Mouse (Mus musculus): ENCODE measurements around the gene Tenm3.

Tenm3 gene

DNA sequence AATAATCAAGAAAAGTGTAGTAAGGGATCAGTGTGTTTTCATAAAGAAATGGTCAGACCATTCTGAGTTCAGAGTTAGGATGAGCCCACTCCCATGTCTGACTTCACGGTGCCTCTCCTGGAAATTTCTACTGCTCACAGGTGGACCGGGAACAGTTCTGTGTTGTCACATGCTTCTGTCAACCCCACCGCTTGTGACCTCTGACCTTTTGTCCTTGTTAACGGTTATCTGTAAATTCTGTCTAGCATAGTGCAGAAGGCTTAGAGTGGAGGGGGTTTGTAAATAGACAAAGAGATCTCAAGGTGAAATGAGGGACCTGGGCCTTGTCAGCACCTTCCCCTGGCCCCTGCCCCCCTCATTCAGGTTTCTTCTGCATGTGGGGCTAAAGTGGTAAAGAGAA lies 244.7 kb downstream of the Tenm3 start:
- intact Hi-C loops (cut with DNase I): no loop called here

DNA sequence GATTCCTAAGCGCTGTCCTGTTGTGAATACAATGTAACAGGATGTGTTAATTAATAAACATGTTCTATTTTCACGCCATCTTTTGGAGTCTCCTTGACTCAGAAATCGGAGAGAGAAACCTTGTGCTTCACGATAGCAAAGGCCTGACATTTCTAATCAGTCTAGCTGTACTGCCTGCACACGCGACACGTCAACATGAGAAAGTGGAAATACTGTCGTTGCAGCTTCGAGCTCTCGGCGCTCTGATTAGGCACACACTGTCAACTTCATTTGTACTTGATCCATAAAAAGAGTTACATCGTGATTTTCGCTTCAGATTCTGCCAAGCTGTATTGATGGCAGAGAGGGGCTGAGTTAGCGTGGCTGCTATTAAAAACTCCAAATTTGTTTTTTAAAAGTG lies 247.4 kb downstream of the Tenm3 start:
- intact Hi-C loops (cut with DNase I): no loop called here

DNA sequence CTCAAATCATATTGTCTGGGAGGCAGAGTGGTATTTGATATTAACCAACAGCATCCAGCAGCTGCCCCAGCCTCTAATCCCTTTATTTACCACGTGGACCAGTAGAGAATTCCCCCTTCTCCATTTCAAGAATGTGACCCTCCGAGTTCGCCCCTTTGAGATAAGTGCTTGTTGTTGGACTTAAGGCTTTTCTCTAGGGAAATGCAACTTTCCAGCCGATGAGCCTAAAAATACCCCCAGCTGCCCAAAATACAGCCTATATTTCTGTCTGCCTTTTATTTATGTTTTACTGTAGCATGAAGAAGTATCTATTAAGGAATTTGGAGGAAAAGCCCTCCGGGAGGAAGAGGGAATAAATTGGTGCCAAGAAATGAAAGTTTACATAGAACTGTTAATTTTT lies 251.9 kb downstream of the Tenm3 start:
- intact Hi-C loops (cut with DNase I): no loop called here

DNA sequence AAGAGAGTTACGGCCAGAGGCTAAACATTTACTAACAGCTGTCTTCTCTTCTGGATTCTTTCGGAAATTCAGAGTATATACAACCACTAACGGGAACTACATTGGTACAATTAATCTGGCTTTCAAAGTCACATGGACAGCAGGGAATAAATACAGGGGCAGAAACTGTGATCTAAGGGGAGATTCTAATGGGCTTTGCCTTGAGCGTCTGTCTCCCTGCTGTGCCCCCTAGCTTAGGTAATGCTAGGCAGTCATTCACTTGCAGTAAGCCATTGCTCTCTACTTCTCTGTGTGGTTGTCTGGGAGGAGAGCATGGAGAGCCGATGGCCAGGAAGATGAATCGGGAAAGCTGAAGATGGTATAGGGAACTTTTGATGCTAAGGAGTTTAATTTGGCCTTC lies 264.0 kb downstream of the Tenm3 start:
- intact Hi-C loops (cut with DNase I): no loop called here

DNA sequence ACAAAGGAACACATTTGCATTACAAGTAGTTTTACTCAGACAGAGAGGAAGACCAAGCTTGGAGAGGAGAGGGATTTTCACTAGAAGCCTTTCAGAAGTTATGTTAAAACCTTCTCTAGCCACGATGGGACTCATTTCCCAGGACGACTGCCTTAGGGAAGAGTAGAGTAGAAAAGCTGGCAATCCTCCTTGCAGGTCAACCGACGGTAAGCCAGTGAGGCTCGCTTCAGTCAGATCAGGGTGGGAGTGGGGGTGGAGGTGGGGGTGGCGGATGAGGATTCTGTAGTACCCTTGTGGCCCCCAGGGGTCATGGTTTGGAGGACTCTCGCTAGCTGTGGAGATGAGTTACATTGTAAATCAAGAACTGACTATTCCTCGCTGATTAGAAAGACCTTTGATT lies 264.6 kb downstream of the Tenm3 start:
- intact Hi-C loops (cut with DNase I): no loop called here

DNA sequence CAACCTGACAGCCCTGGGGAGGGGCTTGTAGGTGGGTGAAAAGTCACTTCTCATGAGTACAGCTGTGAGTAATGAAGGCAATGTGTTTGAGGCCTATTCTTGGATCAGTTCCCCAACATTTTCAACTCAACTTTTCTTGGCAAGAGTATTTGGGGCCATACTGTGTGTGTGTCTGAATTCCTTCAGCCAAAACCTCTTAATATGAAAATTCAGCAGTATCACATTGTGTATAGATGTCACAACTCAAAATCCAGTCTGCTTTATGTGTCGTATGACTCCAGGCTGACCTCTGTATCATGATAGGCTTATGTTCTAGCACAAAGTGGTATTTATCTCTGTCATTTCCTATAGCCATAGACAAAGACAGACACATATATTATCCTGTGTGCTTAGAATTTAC lies 270.8 kb downstream of the Tenm3 start:
- intact Hi-C loops (cut with DNase I): no loop called here

DNA sequence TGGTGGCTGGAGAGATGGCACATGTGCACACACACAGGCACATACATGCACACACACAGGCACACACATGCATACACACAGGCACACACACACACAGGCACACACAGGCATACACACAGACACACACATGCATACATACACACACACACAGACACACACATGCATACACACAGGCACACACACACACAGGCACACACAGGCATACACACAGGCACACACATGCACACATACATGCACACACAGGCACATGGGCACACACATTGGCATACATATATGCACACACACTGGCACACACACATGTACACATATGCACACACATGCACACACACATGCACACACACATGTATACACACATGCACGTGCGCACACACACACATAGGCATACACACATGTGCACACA lies 271.4 kb downstream of the Tenm3 start:
- intact Hi-C loops (cut with DNase I): no loop called here

DNA sequence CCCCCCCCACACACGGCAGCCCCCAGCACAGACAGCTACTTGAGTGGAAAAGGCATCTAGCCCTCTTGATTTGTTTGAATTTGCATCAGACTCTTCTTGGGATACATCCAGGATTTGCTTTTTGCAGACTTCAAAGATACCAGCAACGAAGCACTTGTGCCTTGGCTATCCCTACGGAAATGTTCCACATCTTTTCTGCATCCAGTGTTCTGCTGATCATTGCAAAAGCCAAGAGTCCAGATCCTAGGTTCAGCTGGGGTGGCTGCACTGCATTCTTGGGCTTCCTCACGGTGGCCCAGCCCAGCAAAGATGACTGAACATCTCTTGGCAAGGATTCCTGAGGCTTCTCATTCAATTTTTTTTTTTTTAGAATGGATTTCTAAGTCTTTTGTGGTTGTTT lies 275.1 kb downstream of the Tenm3 start:
- intact Hi-C loops (cut with DNase I): no loop called here

DNA sequence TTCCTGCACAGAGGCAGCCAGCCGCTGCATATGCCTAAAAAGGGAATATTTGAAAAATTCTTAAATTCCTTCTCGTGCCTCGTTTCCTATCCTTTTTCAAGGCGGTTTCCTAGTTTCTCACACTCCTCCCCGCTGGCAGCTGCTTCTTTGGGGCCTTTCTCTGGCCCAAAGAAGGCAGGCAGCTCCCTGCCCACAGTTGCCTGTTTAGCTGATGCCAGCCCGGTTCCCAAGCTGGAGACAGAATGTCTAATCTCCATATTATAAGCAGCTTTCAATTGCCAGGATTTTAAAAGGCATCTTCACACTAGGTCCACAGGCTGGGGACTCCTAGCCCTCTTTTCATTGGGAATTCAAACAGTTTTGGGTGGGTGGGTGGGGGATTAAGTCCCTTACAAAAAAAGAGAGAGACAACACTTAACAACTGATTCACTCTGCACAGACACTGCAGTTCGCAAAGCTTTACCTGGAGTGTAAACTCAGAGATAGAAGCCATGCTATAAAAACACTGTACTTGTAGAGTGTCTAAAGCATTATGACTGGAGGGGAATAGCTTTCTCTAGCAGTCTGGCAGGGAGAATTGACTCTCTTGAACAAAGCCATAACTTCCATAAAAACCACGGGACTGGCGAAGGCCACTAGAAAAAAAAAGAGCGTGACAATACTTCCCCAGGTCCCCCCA lies 275.7 kb downstream of the Tenm3 start:
- intact Hi-C loops (cut with DNase I): no loop called here

DNA sequence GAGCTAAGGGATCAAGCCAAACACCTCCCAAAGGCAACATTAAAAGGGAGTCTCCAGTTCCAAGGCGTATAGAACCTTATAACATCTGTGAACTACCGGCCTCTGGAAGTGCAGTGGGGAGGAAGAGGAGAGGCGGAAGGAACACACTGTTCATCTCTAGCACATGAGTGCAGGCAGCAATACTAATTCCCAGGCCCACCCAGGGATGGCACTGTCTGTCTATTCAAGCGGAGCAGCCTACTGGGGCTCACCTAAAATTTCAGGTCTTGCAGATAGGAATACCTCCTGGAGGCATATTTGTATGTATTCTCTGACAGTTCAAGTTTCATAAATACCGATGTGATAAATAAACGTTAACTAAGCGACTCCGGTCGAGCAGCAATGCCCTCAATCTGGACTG lies 283.5 kb downstream of the Tenm3 start:
- intact Hi-C loops (cut with DNase I): no loop called here

DNA sequence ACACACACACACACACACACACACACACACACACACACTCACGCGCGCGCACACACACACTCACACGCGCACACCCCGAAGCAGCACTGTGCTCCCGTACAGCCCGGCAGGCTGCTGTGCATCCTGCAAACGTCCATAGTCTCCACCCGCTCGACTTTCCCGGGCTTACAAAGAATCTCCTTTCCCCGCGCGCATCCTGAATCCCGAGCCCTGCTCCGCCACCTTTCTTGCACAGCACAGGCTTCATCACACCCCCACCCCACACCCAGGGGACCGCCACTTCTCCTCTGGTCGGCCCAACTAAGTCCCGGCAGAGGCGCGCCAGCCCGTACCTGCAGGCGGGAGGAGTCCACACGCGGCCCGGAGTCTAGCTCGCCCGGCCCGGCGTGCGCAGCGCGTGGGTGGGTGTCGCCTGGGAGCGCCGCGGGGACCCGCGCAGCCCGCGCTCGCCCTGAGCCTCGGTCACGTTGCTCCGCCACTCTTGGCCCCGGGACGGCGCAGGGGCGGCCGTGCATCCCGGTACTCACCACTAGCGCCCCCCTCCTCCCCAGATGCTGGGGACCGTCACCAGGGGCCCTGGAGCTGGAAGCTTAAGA lies 288.1 kb downstream of the Tenm3 start:
- intact Hi-C loops (cut with DNase I): no loop called here

DNA sequence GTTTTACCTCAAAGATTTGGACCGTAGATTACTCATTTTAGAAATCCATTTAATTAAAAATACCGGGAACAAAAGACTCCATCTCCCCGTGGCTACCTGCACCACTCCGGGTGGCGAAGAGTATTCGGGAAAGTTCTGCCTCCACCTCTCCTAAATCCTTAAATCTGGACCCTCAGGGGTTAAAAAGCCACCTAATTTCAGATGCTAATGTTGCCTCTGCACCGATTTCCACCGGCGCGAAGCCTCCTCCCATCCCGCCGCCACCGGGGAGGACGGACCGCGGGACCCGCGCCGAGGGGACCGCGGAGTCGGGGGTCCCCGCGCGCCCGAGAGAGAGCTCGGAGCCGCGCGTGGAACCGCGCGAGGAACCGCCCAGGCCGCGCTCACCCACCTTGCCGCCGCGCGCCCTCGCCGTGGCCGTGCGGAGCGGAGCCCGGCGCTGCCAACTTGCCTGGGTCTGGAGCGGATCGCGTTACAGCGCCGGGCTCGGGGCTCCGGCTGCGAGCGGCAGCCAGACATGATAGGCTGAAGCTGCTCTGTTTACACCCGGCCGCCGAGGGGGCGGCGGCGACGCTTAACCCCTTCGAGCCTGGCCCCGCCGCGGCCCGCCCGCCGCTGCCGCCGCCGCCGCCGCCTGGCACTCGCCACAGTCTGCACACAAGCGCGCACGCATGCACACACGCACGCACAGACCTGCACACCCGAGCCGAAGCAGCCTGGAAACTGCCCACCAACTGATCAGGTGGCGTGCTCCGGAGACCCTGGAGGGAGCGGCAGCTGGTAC lies 288.8 kb downstream of the Tenm3 start:
- intact Hi-C loops (cut with DNase I): no loop called here

DNA sequence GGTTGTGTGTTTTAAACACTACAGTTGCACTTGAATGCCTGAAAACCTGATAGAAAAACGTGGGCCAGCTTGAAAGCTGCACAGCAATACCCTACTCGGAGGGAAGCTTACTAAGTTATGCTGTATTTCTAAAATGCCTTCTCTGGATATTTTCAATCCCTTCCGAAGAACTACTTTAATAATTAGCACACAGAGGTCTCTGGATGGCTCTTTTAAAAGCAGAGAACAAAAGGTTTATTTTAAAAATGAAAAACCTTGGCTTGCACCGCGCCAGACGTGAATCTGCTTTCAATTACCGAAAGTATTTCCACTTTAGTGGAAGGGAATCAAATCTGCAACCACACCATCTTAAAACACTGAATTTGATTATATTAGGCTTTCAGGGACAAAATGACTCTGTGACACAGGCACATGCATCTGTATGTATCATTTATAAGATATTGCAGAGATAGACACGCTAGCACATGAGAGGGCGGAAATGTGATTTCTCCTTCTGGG lies 289.9 kb downstream of the Tenm3 start:
- intact Hi-C loops (cut with DNase I): no loop called here

DNA sequence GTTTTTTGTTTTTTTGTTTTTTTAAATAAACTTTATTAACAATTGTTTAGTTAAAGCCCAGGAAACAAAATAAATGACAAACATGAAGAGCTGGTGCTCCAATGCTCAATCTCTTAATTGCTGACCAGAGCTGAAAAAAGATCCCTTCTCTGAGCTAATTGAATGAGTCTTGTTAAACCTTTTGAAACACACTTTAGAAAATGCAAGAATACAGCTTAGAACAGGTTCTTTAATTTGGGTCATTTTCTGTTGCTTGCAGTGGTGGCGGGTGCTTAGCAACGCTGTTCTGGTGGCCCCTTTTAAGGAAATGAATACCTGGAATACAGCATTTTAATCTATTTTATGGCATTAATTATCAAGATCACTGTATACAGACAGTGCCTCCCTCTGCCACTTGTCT lies 291.4 kb downstream of the Tenm3 start:
- intact Hi-C loops (cut with DNase I): no loop called here

DNA sequence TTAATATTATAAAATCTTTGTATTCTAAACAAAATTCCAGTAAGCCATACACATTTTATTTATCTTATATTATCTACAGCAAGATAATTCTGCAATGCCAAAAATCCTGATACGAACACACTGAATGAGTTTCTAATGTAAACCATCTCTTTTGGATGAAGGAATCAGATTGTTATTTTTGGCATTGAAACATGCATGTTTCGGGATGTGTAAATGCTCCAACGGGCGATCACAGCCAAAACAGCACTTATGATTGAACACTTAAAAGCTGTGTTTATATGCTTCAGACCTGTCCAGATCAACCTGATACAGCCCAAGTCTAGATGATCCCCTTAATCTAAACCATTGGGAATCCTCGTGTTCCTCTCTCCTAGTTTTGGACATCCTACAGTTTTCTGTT lies 292.4 kb downstream of the Tenm3 start:
- intact Hi-C loops (cut with DNase I): no loop called here

DNA sequence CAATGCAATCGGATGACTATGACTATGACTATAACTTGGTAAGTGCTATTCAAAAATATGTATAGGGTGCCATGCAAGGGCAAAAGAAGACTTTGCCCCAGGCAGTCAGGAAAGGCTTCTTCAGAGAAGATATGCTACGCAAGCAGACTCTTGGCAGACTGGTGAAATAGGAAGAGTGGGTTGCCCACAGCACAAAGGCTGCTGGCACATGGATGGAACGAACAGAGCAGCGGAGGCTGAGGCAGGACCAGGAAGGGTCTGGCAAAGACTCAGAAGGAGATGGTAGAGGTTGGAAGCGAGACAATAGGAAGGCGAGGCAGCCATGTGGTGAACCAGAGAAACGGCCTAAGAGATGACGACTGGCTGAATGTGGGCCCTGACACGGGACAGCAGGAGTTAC lies 294.8 kb downstream of the Tenm3 start:
- intact Hi-C loops (cut with DNase I): no loop called here

DNA sequence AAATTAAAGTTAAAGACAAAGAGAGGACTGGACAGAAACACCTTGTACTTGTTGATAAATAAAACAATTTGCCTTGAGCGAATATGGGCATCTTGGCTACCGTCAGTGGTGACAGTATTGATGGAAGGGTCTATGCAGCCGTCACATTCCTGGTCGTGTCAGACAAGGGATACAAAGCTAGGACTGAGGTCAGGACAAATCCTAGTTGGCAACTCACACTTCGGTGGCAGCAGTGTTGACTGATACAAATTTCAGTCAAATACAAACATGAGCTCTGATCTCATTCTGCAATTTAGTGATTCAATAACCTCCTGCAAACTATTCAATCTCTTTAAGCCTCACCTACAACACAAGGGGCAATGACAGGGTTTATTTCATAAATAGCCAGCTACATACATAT lies 298.1 kb downstream of the Tenm3 start:
- intact Hi-C loops (cut with DNase I): no loop called here

DNA sequence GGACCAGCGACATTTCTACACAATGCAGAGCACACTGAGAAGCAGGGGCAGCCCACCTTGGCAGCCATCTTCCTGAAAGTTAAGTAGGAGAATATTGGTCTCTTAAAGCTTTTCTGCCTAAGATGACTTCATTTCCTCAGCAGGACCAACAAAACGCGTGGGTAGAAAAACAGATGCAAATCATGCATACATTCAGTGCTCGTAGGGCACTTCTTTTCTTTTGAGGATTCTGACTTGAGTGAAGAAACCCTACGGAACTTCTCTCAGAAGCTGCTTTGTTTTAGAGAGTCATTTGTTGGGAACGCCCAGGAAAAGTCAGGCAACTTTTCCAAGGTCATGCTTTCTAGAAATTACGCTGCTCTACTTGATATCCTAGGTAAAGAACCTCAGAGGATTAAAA lies 298.9 kb downstream of the Tenm3 start:
- intact Hi-C loops (cut with DNase I): no loop called here

DNA sequence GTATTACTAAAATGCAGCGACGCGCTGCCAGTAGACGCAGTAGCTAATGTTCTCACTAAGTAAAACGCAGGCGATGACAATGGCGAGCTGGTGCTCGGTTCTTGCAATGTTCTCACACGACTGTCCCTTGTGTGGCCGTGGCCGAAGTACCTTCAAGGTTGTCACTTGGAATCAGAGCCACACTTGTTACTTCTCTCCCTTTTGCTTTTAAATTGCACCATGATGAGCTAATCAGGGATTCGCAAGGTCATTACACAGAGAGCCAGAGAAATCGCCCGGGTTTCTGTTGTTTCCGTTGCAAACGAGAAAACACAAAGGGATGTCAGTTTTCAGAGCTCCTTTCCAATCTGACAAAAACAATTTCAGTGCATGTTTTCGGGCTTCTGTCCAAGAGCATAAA lies 301.6 kb downstream of the Tenm3 start:
- intact Hi-C loops (cut with DNase I): no loop called here

DNA sequence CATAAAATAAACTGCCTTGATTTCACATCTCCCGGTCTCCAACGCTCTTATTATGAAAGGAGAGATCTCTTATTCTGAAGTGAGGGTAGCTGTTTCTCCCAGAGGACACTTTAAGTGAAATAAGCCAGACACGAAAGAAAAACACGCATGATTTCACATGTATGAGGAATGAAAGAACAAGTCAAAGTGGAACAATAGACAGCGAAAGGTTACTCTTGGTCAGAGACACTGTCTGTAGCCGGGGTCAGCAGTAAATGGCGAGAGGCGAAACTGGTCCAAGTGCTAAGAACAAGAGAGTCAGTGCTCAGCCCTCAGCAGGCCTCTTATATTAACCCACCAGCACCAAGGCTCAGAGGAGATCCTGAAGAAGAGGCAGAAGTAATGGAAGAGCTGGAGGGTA lies 302.9 kb downstream of the Tenm3 start:
- intact Hi-C loops (cut with DNase I): no loop called here

DNA sequence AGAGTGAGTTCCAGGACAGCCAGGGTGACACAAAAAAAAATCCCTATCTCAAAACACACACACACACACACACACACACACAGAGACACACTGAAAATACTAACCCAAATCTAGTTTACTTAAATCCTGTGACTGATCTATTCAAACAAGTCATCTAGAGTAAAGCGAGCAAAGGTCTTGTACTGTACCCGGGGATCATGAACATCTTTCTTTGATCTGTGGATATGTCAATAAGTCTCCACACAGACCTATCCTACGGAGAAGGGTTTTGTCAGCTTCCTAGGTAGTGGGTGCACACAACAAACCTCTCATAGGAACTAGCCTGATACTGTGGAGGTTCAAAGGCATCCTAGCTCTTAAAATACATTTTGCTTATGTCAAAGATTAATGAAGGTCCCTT lies 307.9 kb downstream of the Tenm3 start:
- intact Hi-C loops (cut with DNase I): loop anchor here (10.0 kb wide), 1 partner anchor 289 kb away; no protein-coding TSS in a partner anchor

DNA sequence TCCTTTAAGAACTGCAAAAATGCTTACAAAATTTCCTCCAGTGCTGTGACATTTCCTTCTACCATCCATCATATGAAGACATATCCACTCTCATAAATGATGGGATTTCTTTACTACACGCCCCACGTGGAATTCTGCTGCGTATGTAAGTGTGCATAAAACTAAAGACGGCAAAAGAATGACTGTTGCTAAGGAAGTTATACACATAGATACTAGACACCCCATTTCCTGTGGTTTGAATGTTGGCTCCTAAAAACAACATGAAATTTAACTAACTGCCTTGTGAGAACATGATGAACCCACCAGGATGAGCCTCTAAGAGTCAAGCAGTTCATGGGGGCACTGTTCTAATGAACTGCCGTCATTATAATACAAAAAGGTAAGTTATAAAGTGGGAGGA lies 312.0 kb downstream of the Tenm3 start:
- intact Hi-C loops (cut with DNase I): loop anchor here (10.0 kb wide), 1 partner anchor 293 kb away; no protein-coding TSS in a partner anchor
